Mouse (Mus musculus): Measurements from ENCODE around the gene Pkib.

The Pkib gene

DNA sequence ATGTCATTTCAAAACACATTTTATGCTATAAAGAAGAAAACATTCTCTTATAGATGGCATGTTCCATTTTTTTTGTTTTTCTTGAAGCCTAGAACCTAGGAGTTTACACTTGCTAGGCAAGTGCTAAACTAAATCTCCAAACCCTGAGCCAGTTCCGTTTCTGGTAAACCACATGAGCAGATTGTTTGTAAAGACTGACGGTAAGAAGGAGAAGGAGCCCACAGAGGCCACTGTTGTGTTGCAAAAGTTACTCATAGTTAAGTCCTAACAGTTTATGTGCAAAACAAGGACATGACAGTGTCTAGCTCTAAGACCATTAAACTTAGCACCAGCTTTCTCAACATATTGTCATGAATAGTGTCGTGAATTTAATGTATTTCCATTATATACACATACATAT is 99.9 kb downstream of the Pkib start:
- in situ Hi-C loops (cut with MboI, MseI), result no loop called here

GRCm38 (mm10) chr10:57740733-57741132 is 109.0 kb downstream of the Pkib start:
- in situ Hi-C loops (cut with MboI, MseI), result no loop called here

DNA sequence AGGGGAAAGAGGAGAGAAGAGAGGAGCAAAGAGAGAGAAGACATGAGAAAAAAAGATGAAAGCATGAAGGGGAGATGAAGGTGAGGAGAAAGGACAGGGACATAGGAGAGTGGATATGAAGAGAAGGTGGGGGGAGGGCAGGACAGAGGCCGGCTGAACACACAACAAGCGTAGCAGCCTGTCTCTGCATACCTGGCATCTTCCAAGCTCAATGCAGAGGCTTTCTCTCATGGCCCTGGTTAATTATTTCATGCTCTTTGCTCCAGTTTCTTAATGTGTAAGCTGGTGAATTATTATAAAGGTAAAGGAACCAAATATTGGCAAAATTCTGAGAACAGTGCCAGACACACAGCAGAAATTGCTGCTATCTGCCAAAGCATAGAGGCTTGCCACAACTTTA is 109.6 kb downstream of the Pkib start:
- in situ Hi-C loops (cut with MboI, MseI), result no loop called here

- in situ Hi-C loops (cut with MboI, MseI), result no loop called here
These were observed 111.3 kb downstream of the Pkib start for GRCm38 (mm10) chr10:57743045-57743444.

DNA sequence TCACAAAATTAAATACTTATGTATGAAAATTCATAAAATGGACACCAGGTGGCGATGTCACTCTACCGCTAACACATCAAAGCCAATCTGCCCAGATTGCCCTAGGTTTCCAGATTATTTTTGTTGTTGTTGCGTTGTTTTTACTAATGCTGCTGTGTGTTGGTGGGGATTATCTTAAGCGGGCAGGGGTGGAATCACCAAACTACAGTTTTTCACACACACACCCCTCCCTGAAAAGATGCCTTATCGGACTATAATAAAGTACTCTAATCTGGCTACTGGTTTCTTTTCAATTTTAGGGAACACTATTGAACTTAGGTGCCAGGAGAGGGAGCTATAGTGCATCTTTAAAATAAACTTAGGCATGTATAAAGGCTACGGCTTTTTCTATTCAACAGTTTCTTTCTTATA is 111.8 kb downstream of the Pkib start:
- in situ Hi-C loops (cut with MboI, MseI), result no loop called here

DNA sequence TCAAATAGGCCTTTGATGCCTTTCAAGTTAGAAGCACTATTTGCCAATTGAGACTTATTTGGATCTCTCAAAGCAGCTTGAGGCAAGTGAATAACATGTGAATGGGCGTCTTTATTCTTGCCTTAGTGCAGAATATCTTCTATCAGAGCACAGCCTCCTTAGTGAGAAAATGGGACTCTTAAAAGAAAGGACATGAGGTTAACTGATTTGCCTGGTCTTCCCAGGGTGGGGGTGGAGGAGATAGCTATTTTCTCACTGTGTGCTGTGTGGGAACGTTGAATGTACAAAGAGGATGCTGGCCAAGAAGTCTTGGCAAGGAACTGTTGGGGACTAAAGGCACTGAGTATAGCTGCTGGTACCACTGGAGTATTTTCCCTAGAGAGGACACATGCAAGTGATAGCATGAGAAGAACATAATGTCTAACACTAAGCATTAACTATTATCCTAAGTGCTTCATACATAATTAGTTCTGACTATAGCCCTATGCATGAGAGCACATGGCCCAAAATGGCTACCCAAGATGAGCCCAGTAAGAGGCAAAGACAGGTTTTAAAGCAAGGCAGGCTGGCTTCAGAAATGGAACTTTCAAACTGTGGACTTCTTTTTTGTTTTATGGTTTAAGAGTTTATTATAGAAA is 112.5 kb downstream of the Pkib start:
- in situ Hi-C loops (cut with MboI, MseI), result no loop called here

- in situ Hi-C loops (cut with MboI, MseI), result loop anchor here (5.0 kb wide), 2 partner anchors 37 to 97 kb away; partner anchors contain the start of gene Fabp7
These were observed 113.7 kb downstream of the Pkib start for GRCm38 (mm10) chr10:57745452-57745851.

- in situ Hi-C loops (cut with MboI, MseI), result loop anchor here (5.0 kb wide), 2 partner anchors 35 to 95 kb away; partner anchors contain the start of gene Fabp7
These were observed 115.3 kb downstream of the Pkib start for GRCm38 (mm10) chr10:57747127-57747526.

GRCm38 (mm10) chr10:57753343-57753742 is 121.6 kb downstream of the Pkib start:
- in situ Hi-C loops (cut with MboI, MseI), result no loop called here

DNA sequence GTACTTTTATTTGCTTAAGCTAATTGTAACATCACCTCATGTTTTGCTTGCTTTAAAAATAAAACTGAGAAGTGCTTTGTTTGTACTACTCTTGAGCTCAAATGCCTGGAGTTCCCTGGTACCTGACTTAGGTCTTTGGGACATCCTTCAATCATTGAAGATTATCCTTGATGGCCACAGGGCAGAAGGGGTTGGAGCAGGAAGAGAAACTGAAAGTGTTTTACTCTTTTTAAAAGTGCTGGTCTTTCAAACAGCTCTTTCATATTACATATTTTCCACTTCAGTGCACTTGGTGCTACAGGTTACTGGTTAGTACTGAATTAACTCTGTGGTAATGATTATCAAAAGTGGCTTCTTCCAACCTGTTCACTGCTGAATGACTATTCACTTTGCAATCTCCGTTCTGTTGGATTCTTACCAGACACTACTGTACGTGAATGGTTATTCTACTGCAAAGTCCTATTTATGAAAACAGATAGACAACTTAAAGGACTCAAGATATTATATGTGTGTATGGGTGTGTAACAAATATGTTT is 123.5 kb downstream of the Pkib start:
- in situ Hi-C loops (cut with MboI, MseI), result no loop called here

- in situ Hi-C loops (cut with MboI, MseI), result no loop called here
These were observed 127.2 kb downstream of the Pkib start for GRCm38 (mm10) chr10:57758999-57759398.

DNA sequence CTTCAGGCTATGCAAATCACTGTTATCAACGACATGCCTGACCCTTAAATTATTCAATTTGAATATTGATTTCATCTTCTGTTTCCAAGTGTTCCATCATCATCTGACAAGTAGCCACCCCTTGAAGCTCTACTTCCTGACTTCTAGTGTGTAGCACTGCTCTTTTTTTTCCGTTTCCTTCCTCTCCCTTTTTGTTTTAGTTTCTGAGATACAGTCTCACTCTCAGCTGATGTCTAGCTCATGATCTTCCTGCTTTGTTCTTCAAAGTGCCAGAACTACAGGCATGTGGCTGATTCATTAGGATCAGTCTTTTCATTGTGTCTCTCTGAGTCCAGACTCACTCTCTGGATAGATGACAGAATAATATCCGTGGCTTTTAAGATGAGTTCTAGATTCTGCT is 128.9 kb downstream of the Pkib start:
- in situ Hi-C loops (cut with MboI, MseI), result no loop called here

DNA sequence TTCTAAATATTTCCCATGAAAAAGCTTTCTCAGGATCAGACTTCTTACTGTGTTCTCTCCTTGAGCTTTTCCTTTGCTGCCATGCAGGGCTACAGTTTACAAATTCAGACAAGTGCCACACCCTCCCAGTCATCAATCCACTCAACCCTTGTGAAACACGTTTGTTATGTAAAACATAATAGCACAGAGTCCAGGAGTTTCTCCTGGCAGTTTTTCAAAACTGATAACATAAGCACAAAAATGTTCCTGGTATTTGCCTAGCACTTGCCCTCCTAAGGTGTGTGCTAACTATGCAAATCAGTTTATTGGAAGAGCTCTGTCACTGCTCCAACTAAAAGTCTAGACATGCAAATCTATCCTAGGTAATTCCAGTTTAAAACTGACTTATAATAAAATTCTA is 131.3 kb downstream of the Pkib start:
- in situ Hi-C loops (cut with MboI, MseI), result no loop called here

DNA sequence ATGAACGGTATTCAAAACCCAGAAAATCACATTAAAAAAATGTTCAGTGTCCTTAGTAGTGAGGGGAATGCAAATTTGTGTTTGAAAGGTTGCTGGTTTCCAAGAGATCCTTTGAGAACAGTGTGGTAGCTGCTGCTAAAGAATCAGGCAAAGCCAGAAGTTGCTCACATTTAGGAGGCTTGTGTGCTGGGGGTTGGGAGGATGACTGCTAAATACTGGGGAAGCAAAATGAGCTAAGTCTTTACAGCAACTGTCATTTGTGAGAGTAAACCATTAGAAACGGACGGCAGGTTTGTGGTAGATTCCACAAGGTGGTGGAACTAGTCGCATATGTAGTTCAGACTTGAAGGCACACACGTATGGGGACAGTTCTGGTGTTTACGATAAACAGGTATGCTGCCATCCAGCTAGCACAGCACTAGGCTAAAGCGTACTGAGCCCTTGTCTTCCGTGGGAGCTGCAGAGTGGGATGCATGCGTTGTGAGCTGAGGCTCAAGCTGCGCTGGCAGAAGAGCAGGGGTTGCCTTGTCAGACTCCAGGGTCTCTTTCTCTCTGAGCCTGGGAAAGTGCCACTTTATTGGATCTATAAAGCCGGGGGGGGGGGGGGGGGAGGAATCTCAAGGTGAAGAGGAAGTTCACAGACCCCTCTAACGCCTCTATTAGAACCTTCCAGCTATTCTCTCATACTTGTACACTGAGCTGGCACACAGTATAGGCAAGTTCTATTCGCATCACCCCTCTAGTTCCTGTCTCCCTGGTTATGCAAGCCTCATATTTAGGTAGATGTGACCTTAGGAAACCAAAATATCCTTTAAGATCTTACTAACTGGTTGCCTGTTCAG is 151.7 kb downstream of the Pkib start:
- in situ Hi-C loops (cut with MboI, MseI), result loop anchor here (5.0 kb wide), 1 partner anchor 36 kb away; no protein-coding TSS in a partner anchor

DNA sequence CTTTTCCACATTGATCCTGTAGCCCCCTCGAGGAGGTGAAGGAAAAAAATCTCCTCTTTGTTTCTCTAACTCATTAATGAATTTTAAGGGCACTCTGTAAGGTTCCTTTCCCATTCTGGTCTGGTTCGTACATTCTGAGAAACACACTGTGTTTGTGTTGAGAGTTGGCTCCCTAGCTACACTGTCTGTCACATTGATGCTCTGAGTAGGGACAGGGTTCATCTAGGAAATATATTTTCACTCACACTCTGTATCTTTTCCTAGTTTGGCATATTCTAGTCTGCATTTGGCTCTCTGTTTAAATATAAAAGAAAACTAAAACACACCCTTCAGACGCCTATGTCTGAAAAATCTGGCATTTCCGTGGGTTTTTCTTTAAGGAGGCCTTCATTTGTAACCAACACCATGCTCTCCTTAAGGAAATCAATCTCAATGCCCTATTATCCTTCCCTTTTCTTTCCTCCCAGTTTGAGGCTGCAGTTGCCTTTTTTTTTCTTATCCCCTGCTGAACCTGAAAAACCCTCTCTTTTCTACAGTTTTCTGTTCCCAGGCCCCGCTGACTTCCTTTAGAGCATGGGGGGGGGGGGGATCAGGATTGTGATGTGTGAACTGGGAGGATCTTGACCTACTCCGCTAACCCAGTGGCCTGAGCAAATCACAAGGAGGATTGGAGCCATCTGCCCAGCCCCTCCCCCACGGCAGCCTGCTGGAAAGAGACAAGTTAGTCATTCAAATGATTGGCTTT is 152.5 kb downstream of the Pkib start:
- in situ Hi-C loops (cut with MboI, MseI), result loop anchor here (5.0 kb wide), 1 partner anchor 37 kb away; no protein-coding TSS in a partner anchor

DNA sequence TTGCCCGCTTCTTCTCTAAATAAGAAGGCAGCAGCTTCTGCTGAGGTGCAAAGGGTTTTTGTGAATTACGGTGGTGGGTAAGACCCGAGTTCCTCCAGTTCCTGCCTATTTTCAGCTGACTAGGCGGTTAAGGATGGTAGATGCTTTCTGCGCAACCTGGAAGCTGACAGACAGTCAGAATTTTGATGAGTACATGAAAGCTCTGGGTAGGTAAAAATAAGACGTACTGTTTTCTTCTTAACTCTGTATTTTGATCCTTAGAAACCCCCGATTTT is 153.0 kb downstream of the Pkib start, which contains the start of gene Fabp7:
Fabp7 (plus strand) TSS at position 6 of the 275 bp plus-strand sequence.
- in situ Hi-C loops (cut with MboI, MseI), result loop anchor here (5.0 kb wide), 1 partner anchor 38 kb away; no protein-coding TSS in a partner anchor

DNA sequence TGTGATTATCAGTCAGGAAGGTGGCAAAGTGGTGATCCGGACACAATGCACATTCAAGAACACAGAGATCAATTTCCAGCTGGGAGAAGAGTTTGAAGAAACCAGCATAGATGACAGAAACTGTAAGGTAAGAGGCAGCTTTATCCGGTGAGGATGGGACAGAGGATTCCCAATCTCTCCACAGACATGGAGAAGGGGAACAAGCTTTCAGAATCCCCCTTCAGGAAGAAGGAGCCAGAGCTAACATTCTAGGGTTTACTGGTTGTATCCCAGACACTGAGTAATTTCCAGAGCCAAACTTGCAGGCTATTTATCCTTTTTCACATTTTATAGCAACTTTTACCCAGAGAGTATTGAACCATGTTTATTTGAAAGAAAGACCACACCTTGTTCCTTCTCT is 153.8 kb downstream of the Pkib start:
- in situ Hi-C loops (cut with MboI, MseI), result no loop called here

Data from T-helper 2 cell (primary cell).